Mouse (Mus musculus) embryo, embryonic 9.5 days (tissue): Measurements from ENCODE around the gene Gm379.

Source experiments
- DNase-seq: peaks from one replicate; pipeline ENCODE4 v3.0.0-alpha.2; 2017; ENCODE audit errors: extremely low spot score

Gm379 gene

DNA sequence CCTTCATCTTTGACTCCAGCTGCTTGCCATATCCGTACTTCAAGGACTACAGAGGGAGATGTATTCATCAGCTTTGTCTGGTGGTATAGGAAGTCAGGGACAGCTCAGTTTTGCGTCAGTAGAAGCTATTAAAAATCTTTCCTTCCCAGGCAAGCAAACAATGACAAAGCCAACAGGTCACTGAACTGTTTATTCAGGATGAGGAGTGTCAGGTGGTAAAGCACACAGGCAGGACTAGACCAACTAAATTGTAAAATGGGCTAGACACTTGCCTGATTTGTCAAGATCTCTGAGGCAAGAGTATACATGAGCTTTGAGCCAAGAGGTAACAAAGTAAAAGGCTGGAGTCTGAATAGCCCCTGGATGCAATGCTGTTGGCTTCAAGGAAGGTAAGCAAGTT lies at the start of gene Gm379:
Gene Gm379 (minus strand): TSS at position 7 of the 400 bp plus-strand sequence.
- no peak for DNase-seq

DNA sequence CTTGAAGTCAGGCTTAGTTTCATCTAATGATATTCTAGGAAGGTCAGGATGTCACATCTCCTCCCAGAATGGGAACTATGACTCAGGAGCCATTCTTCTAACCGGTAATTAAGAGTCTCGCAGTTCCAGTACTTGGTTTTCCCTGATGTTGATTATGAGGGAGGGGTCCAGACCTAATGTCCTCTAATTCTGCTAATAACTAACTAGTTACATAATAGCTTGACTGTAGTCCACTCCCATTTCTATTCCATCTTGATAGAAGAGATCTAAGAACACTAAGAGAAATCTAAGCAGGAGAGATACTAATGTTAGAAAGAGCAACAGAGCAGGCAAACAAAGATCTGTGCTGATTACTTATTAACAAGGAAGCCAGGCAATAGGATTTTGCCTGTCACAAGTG lies 39.6 kb upstream of the Gm379 start:
- no peak for DNase-seq

DNA sequence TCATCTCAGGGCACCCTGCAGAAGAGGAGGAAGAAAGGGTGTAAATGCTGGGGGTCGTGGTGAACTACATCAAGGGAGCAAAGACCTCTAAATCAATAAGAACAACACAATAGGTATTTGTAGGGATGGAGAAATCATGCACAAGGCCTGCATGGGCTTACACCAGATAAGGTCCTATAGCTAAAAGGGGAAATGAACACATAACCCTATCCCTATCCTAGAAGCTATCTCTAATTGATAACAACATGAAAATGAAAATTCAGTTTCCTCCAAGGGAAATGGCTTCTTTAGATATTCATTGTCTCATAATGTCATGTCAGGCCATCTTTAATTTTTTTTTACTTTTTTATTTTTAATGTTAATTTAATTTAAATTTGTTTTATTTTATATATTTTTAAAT lies 4.2 kb upstream of the Gm379 start:
- no peak for DNase-seq

- DNase-seq = no peak
These were observed 42.7 kb downstream of the Gm379 start for GRCm38 (mm10) chrX:108621991-108622390.

GRCm38 (mm10) chrX:108620886-108621285 lies 43.8 kb downstream of the Gm379 start:
- DNase-seq = no peak
